Mouse (Mus musculus) c-Kit-negative CD71-positive TER-119-positive erythroid progenitor cells, embryonic 14.5 days (primary cell): ENCODE data around the gene Psmc3.

ENCODE experiments used
- DNase-seq: peaks from one replicate; pipeline ENCODE4 v3.0.0-alpha.2; 2013; ENCODE audit warnings: low read depth, low spot score

Psmc3 gene

DNA sequence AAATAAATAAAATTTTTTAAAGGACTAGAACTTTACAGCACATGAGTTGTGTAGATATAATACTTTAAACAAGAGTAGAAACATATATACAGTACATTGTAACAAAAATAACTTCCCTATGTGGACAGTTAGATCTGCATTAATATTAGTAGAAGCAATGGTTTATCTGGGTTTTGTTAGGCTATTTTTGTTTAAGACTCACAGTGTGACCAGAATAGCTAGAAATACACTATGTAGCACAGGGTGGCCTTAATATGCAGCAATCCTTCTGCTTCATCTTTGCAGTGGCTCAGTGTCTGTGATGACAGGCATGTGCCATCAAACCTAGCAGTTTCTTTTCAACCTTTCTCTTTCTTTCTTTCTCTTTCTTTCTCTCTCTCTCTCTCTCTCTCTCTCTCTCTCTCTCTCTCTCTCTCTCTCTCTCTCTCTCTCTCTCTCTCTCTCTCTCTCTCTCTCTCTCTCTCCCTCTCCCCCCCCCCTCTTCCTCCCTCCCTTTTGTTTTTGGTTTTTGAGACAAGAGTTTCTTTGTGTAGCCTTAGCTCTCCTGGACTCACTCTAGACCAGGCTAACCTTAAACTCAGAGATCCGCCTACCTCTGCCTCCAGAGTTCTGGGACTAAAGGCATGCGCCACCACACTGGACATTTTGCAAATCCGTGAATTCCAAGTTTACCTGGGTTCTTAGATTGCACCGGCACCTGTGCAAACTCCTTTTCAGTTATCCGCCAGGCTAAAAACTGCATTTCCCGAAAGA is 452 bp upstream of the Psmc3 start:
- no peak for DNase-seq

DNA sequence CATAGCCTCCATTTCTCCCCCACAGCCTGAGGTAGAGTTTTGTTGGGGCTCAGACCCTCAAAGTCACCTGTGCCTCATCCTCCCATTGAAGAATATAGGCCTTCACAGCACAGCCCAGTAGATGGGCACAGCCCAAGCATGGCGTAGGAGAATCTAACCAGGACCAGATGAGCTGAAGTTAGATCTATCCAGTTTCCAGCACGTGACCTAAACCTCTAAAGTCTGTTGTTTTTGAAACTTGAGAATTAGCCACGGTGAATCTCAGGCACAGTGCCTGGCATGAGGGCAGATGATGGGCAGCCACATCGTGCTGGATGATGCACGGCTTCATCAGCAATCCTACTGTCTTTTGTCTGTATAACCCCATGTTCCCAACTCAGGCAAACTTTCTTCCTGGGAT is 4.6 kb downstream of the Psmc3 start:
- DNase-seq = no peak

DNA sequence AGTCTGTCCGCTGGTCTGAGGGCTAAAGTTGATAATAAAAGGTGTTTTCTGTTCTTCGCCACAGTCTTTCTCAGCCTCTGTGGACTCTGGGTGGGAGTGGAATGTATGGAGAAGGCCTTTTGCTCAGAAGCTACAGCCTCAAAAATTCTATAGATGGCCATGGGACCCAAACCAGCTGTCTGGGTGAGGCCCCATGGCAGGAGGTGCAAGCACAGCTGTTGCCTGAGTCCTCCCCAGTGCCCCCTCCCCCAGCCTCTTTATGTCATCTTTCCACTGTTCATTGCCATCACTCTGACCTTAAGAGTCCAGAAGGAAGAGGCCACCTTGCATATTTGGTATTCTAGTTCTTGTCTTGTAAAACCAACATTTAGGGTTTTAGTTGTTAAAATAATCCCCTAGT is 5.6 kb downstream of the Psmc3 start:
- no peak for DNase-seq

DNA sequence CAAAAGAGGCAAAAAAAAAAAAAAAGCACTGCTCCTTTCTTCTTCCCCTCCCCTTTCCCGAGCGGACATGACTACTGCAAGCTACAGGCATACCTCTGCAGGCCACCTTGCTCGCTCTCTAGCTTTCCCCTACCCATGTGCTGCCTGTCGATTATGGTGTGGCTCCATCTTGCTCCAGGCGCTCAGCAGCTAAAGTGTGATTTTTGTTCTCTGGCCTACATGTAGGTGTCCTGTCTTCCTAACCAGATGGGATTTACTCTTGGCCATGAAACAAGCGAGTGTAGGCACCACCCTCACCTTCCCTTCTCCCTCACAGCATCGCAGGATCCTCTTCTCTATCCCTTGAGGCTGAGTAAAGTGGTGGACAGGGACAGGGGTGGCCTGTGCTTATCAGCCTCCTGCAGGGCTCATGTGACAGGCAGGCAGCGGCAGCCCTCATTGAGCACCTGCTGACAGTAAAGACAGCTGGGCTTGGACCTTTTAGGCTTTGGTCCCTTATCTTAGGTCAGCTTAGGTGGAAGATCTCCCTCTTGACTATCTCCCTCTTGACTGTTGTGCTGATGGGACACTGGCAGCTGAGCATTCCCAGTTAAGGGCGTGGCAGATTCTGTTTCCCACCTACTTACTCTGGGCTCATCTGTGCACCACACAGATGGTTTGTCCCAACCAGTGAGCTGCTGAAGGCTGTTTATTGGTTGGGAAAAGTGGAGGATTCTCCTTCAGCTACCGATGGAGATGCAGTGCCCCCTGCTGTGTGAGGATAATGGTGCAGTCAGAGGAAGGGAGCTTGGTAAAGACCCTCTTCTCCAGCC is 6.9 kb downstream of the Psmc3 start:
- DNase-seq = peak; percentile 37

DNA sequence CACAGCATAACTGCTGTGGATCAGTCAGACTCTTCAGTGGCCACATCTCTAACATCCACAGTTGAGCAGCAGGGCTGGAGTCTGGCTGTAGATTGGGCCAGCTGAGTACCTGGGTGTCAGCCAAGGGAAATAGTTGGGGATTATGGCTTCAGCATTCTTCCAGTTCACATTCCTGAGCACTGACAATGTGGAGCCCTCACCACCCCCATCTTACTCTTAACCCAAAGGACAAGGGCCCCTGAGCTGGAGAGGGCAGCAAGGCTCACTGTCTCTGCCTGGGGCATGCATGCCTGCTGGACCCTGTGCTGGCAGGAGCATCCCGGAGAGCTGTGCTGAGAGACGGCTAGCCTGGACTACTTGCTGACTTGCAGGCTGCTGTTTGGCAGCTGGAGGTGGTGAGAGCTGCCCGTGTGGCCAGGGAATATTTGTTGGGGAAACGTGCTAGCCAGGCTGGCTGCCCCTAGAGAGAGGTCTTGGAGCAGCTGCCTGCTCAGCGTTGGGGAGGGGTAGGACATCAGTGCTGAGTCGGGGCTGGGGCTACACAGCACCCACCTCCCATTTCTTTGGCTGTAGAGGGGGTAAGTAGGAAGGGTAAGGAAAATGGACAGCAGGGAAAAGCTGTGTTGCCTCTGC is 8.2 kb downstream of the Psmc3 start:
- DNase-seq = no peak

DNA sequence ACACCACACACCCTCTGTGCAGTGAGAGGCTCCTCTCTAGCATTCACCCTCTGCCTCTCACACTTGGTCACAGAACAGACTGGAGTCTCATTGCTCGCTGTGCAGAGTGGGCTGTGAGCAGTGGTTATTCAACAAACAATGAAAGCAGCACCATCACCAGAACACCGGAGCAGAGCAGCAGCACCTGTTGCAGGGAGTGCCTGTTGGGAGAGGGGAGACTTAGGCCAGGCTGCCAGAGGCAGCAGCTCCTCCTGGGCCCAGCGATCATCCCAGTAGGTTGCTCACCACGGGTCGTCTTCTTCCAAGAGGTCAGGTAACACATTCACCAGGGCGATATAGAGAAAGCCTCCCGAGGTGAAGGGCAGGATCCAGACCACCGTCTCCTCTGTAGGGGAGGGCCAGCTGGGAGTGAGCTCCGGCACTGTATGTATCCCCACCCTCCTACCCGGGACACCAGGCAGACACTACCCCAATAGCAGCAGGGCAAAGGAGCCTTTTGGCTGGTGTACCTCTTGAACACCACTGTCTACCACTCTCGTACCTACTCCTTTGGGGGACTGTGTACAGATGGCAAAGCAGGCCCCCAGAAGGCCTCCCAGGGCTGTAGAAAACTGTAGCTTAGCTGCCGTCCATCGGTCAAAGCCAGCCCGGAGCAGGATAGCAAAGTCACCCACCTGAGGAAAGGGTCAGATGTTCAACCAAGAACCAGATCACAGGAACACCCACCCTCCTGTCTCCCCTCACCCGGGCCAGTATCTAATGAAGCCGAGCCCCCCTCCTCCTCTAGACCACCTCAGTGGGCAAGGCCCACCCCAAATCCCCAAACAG is 9.2 kb downstream of the Psmc3 start:
- no peak for DNase-seq

DNA sequence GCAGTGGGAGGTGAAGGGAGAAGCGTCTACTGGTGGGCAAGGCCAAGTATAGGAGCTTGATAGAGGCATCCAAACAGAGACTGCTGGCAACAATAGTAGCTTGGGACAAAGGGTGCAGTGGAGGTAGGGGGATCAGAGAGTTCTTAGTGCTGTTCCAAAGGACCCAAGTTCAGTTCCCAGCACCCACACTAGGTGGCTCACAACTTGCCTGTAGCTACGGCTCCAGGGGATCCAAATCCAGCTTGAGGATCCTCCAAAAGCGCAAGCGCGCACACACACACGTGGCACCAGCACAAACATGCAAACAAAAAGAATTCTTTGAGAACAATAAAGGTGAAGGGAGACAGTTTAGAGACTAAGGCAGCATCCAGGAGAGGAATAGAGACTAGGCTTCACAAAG is 10.4 kb downstream of the Psmc3 start:
- DNase-seq = no peak

DNA sequence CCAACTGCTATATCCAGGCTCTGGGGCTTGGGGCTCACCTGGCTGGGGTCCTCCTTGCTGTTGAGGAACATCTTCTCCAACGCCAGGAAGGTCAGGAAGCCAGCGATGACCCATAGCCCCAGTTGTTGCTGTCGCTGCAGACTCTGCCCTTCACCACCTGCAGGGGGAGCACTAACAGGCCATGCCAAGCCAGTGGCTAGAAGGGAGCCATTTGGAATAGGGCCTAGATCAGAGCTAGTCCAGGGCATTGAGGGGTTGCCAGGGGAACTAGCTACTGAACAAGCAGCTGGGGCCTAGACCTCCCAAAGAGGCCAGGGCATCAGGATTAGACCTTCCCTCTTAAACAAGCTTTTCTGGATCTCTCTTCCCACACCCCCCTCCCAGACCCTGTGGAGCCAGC is 11.7 kb downstream of the Psmc3 start:
- DNase-seq = no peak

DNA sequence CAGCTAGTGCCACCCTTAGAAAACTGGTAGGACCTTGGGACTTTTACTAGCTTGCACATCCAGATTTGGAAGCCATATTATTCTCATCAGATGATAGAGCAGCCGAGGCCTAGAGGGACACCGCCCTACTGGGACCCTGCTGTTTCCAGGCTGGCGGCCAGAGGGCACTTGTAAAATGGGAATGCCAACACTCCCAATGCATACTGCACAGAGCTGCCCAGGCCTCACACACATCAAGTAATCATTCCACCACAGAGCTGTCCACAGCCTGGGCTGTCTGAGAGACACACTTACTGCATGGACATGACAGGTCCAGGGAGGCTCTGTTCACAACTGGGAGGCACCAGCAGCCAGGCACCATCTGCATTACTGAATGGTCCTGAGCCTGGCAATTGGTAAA is 12.6 kb downstream of the Psmc3 start:
- DNase-seq = no peak

DNA sequence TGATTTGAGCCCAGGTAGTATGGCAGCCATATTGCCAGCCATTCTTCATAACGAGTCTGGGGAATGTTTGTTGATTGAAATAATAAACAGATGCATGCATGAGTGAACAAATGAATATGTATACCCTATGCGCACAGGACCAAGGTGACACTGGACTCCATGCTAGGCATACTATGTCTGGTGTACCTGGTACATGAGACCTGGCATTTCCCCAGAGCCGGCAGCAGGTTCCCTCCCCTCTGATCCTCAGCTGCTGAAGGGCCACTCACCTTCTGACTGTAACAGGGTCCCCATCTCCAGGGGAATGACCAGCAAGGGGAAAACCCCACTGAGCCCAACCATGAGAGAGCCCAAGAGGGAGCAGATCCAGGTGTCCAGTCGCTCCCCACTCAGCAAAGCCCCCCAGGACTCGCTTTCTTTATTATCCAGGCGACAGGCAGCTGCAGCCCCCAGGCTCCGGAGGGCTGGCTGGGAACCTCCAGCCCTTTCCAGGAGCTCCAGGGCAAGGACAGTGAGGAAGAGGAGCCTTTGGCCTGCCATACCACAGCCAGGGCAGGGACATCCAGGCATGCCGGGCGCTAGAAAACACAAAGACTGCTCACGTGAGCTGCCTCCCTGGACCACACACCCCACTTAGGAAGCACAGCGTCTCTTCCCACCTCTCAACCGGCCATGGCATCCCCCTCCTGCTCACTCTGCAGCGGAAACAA is 14.5 kb downstream of the Psmc3 start:
- DNase-seq = no peak

DNA sequence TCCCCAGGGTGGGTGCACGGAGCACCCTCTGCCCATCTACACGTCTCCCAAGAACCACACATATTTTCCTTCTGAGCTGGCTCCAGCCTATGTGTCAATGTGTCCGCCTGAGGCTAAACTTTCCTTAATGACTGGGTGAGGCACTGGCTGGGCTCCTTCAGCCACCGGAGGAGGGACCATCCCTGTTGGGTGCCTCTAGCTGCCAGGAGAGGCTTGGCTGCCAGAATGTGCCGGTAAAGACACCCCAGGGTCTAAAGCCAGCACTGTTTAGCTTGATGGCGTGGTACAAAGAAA is 15.0 kb downstream of the Psmc3 start:
- no peak for DNase-seq

DNA sequence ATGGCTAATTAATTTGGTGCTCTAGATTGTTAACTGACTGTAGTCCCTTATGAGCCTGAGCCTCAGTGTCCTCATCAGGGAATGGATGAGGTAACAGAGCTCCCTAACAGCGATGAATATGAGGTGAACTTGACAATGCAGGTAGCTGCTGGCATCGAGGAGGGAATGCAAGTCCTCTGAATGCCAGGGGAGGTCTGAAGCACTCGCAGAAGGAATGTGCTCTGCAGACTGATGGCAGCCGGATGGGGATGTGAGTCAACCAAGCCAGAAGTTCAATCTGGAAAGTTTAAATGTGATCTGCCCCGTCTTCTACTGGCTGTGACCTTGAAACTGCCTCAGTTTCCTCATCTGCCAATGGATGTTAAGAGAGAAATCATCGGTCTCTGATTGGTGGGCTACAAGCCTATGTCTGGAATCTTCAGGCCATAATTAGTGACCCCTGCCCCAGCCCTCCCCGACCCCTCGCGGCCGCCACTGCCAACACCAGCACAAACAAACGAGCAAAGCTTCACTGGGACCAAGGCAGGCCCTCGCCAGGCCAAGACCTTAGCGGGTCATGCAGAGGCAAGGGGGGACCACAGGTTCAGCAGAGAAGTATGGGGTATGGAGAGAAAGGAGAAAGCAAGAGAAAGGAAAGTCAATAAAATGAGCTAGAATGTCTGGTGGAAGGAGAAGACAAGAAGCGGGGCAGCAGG is 15.6 kb downstream of the Psmc3 start:
- no peak for DNase-seq

DNA sequence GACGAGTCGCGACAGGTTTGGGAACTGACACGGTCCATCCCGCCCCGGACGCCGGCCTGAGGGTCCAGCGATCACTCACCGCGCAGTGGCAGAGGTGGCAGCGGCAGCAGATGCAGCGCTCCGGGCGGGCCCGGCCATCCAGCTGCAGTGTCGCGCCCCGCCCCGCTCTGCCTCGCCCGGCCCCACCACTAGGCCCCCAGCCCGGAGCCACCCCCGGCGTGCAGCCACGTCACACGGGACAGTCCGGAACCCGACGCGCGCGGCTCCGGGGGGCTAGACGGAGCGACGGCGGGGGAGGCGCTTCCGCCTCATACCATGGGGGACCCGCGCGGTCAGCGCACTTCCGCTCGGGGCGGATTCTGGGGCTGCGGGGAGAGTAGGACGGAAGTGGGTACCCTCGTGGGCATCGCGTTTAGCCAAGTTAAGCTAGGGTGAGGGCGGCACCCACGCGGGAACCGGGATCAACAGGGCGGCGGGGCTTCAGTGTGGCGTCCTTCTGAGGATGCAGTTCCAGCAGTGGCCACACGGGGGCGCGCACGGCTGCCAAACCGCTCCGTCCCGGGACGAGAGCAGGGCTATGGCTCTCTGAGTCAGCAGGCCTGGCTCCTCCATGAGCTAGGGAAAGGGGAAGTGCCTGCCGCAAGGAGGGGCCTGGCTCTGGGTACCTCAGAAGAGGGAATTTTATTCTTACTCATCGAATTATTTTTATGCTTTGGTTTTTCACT is 16.4 kb downstream of the Psmc3 start, which contains the start of gene Slc39a13:
Gene Slc39a13 (minus strand): TSS at position 342 of the 725 bp plus-strand sequence.
- peak; percentile 85 for DNase-seq

DNA sequence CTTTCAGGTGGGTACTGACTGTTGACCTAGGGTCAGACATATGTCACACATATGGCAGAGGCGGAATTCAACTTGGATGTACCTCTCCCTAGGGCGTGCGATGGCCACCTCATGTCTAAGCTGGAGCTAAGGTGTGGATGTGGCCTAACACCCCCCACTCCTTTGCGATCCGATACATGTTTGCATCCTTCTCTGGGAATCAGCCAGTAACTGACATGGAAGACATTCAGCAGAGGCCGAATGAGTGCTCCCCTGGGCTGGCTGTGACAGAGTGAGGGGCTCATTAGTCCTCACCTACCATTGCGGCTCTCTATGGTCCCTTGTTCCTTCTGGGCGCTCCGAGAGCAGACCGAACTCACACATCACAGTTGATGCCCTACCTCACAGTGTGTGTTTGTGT is 17.2 kb downstream of the Psmc3 start:
- DNase-seq = no peak

DNA sequence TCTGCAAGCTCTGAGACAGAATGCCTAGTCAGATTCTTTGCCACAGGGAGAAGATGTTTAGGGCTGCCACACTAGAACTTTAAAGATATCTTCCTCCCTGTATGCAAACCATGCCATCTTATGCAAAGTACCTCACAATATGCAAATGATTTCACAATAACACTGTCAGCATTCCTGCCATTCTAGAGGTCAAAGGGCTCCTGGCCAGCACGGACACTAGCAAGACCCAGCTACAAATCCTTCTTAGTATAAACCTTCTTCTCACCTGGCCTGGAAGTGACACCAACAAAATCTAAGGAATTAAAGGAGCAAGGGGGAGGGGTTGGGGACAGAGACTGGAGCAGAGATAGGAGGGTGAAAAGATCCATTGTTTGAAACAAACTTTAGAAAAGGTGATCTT is 18.3 kb downstream of the Psmc3 start:
- no peak for DNase-seq

DNA sequence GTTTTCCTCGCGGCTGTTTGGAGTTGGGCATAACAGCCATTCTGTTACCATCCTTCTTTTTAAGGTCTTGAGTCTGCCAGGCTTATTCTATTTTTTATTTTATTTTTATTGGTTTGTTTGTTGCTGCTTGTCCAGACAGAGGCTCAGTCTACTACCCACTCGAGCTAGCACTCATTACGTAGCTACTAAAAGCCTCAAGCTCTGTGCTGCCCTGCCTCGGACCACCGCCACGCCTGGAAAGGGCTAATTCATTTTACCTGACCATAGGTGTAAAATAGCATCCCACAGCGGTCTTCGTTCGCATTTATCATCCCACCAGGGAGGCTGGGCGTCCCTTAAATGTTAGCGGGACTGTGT is 24.1 kb downstream of the Psmc3 start:
- DNase-seq = no peak

DNA sequence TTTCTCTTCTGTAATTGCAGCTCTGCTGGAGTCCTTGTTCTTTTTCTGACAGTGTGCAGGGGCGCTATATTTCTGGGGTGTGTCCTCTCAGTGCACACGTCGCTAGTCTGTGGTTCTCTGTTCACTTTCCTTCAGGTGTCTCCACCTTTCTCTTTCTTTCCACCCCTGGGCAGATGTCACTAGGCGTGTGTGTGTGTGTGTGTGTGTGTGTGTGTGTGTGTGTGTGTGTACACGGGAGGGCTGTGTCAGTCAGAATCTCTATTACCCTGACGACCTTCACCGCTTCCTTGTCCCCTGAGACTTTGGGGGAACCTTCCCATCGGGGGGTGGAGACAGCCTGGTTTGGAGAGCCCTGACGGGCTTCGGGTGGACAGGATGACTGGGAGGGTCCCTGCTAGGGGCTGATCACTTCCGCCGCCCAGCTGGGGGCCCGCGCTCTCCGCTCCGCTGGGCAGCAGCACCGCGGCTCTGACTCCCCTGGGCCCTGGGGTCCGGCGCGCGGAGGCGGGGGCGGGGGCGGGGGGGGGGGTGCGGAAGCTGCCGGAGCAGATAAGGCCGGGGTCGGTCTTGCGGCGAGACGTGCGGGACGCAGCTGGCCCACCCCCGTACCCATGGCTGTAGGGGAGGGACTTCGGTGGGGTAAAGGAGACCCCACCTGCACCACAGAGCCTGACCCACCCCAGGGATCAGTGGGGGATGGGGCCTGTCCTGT is 24.7 kb downstream of the Psmc3 start:
- no peak for DNase-seq

DNA sequence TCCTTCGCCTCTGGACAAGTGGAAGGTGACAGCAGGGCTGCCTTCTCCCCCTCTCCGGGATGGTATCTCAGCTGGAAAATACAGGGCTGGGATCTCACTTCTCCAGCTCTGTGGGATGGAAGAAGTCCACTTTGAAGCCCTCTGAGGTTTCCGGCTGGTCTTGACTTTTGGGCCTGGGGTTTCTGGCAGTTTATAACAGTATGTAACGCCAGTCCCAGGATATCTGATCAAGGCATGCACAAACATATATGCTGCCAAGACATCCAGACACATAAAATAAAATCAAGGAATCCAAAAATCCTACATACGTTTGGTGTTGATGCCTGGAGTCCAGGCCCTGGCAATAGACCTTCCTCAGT is 25.2 kb downstream of the Psmc3 start:
- DNase-seq = no peak

DNA sequence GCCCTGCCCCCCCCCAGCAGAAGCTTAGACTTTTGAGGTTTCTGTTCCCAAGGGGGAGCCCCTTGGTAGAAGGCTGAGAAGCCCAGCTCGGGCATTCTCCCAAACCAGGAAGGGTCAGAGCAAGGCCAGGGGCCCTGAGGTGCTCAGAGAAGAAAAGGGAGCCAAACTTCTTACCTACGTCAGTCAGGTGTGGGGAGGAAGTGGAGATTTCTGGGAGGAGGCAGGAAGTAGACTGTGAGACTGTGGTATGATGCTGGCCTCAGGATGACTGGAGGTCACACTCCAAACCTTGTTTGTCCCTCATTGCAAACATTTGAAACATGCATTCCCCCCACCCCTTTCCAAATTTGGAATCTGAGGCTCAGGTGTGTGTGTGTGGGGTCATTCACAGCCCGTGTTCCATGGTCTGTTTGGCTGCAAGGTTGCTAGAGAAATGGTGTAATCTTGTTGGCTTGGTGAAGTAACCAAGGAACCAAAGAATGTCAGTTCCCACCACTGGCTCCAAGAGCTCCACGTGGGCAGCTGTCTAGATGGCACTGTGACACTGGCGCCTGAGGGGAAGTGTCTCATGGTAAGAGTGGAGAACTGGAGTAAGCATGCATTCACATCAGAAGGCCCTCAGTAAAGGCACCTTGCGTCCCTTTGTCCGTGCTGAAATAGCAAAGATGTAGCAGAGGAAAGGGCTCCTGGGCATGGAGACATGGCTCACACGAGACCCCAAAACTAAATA is 27.1 kb downstream of the Psmc3 start:
- no peak for DNase-seq
